Mouse (Mus musculus) retina, postnatal 7 days (tissue): ENCODE data around the gene Ston1.

ENCODE experiments used
- DNase-seq: peaks from one replicate; pipeline ENCODE4 v3.0.0-alpha.2; 2012; ENCODE audit warnings: low read depth, low spot score

Gene Ston1

DNA sequence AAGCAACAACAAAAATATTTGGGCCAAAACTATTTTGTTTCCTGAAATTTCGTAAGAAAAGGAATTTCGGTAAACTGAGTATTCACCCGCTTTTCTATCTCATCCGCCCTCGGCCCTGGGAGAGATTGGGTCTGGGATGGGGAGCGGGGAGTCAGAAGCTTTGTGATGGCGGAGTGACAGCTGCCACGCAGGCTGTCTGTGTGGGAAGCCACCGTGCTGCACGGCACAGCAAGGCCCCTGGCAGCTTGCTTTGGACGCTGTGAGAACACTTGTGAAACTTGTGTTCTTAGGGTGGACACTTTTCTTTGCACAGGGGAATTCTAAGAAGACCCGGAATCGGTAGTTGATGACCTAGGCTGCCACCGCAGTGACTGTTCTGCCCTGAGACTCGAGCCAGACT, 10.1 kb upstream of the Ston1 start:
- DNase-seq = no peak

DNA sequence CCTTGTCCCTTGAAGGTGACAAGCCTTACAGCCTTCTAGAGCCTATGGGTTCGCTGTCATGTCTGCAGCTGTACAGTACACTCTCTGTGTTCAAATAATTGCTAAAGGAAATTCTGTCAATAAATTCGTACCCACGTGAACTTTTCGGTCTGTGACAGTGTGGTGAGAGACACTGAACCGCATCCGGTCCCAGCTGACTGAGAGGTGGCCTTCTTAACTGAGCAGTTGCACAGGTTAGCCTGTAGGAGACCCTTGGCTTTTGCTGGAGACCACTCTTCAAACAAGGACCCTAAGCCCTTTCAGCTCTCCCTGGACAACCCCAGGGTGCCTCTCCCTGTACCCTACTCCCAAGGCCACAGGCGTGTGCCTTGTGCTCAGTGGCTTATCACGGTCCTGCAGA, 9.3 kb upstream of the Ston1 start:
- DNase-seq = no peak

DNA sequence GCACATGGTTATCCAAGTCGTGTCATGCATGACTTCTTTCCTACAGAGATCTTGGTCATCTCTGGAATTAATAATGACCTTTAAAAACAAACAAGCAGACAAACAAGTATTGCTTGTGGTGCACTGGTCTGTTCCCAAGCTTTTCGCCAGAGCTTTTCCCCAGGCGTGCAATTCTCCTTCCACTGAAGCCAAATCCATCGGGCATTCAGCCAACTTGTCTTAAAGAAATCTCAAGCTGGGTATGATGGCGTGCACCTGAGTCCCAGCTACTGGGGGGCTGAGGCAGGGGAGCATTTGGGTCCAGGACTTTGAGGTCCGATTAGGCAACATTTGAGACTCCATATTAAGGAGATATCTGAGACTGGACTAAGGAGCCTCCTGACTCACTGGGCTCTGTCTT, 7.2 kb upstream of the Ston1 start:
- DNase-seq = no peak

DNA sequence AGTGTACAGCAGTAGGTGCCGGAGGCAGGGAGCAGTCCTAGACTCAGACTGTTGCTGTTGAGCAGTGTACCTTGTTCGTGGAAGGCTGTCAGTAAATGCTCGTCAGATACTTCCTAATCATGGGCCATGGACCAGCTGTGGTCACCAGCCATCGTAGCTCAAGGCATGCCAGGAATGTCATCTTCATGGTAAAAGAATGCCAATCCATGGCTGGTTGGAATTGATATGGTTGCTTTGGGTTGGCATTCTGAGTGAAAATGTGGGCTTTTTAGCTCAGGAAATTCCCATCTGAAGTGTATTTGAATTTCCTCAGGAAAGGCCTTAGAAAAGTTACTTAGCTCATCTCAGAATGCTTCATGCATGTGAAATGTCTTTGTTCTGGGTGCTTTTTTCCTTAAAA, 2.4 kb upstream of the Ston1 start:
- DNase-seq = no peak

- DNase-seq = no peak
Observed at GRCm38 (mm10) chr17:88596068-88596467, 1.4 kb upstream of the Ston1 start.

GRCm38 (mm10) chr17:88596544-88597221, 801 bp upstream of the Ston1 start:
- DNase-seq = no peak

DNA sequence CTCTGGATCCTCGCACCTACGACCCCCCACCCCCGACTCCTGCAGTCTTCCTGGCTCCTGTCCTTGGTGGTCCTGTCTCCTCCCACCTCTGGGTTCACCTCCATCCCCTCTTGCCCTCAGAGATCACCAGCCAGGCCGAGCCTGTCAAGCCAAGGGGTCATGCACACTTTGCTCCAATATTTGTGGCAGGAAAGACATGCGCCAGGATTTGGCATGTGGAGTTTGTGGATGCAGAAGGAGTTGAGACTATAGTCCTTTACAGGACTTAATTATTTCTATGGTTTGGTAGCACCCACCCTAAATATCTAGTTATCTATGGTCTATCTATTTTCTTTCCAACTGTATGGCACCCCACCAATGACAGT, 554 bp downstream of the Ston1 start:
- no peak for DNase-seq

GRCm38 (mm10) chr17:88598570-88599368, 1.3 kb downstream of the Ston1 start:
- no peak for DNase-seq

DNA sequence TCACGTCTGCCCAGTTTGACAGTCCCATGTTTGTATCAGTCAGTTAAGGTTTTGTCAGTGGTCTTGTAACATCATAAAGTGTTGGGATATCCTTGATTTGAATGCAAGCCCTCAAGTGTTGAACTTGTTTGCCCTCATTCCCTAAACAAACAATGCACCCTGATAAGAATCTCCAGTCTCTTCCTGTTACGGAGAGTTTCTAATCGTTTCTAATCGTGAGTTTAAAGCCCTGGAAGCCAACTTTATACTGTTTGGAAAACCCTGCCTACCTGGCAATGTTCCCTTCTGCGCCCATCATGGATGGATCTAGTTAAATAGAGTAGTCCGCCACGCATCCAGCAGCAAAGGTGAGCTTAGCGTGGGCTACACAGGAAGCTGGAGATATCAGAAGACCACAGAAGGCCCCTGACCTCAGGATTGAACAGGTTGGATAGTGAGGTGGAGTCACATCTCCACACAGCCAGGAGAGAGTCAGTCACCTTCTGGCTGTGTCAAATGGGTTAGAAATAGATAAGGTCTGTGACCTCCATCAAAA, 3.1 kb downstream of the Ston1 start:
- no peak for DNase-seq

GRCm38 (mm10) chr17:88603943-88604342, 6.5 kb downstream of the Ston1 start:
- DNase-seq = no peak

DNA sequence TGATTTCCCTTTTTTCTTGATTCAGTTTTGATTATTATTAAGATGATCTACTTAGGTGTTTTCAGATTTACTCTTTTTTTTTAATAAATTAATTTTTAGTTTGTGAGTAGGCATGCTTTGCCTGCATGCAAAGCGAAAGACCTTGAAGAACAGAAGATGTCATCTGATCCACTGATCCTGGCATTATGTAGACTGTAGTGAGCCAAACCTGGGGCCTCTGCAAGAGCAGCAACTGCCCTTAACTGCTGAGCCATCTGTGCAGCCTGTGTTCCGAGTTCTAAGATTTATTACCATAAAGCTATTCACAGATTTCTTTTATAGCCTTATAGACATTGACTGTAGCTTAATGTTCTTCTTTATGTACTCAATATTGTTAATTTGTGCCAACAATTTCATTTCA, 8.6 kb downstream of the Ston1 start:
- no peak for DNase-seq

DNA sequence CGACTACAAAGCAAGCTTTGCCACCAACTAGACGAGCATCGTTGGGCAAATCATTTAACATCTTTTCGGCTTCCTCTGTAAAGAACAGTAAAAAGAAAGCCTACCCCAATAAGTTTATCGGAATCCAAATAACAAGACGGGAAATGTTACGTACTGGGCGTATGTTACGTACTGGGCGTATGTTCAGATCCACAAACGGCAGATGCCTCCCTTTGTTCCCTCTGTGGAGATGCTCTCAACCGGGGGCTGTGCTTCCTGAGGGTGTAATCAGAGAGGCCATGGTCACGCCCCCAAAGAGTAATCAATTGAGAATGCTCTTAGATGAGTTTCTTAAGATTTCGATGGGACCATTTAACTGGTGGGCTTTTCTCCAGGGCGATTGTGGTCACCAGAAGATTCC, 11.9 kb downstream of the Ston1 start:
- DNase-seq = no peak

DNA sequence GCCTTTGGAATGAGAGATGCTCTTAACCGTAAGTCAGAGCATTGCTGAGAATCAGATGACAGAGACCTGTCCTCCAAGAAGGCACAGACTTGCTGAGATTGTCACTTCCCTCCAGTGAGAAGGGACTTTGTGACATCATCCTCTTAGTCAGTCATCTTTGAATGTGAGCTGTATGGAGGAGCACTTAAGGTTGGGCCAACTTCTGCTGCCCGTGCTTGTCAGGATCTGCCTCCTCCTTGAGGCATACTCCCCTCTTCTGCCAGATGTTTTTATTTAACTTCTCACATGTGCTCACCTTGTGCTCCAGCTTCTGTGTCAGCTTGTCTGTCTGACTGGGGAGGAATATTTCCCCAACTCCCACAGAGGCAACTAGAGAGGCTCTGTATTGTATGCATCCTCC, 13.6 kb downstream of the Ston1 start:
- no peak for DNase-seq

GRCm38 (mm10) chr17:88613172-88613571, 15.7 kb downstream of the Ston1 start:
- no peak for DNase-seq

DNA sequence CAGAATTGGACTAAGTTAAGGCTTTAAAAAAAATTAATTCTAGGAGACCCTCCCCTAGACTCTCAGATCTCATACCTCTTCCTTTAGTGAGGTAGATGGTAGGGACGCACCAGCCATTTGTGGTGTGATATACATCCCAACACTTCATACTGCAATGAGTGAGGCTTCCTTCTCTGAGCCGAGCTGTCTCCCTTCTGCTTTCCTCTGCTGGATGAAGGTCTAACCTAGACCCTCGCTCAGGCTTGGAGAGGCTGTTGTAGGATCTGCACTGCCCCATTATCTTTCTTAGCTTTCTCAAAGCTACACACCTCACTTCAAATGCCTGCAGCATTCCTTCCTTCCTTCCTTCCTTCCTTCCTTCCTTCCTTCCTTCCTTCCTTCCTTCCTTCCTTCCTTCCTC, 16.2 kb downstream of the Ston1 start:
- DNase-seq = no peak

DNA sequence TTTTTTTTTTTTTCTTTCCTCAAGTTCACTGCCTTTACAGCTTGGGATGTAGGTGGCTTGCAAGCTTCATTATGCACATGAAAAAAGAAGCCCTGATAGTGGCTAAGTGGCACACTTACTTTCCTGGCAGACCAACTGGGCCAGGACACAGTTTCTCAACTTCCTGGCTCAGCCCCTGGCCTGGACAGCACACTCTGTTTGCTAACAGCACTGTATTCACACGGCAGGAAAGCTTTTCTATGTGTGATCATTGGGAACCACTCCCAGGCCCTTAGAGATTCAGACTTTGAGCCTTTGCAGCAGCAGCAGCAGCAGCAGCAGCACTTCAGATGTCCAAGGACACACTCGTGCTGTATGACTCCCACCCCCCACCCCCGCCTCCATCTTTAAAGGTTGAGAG, 16.8 kb downstream of the Ston1 start:
- no peak for DNase-seq

DNA sequence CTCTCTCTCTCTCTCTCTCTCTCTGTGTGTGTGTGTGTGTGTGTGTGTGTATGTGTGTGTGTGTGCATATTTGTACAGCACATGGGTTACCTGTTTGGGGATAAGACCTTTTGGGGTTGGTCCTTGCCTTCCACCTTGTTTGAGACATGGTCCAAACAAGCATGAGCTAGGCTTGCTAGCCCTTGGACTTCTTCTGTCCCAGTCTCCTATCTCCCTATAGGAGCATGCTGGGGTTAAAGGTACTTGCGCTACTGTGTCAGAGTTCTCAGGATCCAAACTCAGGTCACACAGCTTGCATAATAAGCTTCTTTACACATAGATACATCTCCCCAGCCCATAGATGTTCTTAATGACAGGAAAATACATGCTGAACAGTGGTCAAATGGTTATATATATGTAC, 17.2 kb downstream of the Ston1 start:
- DNase-seq = no peak

GRCm38 (mm10) chr17:88615492-88616155, 18.1 kb downstream of the Ston1 start:
- DNase-seq = no peak

GRCm38 (mm10) chr17:88620935-88621334, 23.5 kb downstream of the Ston1 start:
- no peak for DNase-seq

DNA sequence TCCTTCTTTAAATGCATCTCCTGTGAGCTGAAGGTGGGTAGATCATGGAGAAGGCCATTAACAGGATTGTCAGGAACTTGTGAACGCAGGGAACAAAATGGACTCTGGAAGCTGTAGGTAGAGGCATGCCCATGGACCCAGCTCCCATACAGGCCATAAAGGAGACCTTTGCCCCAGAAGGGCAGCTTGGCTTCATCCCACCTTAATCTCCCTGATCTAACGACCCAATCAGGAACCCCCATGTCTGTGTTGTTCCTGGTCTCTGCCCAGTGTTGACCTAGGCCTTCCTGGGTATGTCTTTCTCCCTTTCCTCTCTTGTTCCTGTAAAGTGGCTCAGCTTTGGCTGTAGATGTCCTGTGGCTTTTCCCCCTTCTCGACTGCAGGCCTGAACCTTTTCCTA, 23.9 kb downstream of the Ston1 start:
- no peak for DNase-seq

DNA sequence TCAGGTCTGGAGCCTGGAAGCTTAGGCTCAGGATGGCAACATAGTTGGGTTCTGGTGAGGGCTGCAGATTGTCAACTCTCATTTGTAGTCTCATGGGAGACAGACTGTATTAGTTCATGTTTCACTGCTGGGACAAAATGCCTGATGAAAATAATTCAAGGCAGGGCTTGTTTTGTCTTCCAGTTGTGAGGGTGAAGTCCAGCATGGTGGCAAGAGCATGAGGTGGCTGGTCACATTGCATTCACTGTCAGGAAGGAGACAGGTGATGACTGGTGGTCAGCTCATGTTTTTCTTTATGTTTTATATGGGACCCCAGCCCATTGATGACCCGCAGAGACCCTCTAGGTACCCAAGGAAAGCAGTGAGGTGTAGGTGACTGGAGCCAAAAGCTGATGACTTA, 25.2 kb downstream of the Ston1 start:
- DNase-seq = no peak

- no peak for DNase-seq
Observed at GRCm38 (mm10) chr17:88624386-88624785, 26.9 kb downstream of the Ston1 start.

- no peak for DNase-seq
Observed at GRCm38 (mm10) chr17:88625350-88625749, 27.9 kb downstream of the Ston1 start.
